Mouse (Mus musculus) regulatory T cell (primary cell): ENCODE data around the gene Fam185a.

ENCODE experiments used
- in situ Hi-C: fragments of 300-600 bp; cut with MboI, MseI; formaldehyde crosslinking; loops from one replicate; pipeline ENCODE4 v1.15.1; 2025; ENCODE audit warnings: high pct_unique_total_duplicates

Fam185a gene

DNA sequence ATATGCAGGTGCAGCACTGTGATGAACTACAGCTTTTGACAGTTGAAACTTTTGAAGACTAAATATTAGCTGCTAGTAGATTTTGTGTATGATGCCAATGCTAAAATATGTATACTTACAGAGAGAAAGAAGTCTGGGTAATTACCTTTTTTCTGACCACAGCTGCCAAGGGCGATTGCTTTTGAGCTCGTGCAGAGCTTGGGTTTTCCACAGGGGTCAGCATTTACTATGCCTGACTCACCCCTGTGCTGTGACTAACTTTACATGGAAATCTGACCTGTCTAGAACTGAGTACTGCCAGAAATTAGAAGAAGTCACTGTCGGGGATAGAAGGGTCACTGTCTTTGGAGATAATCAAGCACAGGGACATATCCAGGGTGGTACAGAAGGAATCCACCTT is 67.5 kb downstream of the Fam185a start:
- in situ Hi-C loops: no loop called here

DNA sequence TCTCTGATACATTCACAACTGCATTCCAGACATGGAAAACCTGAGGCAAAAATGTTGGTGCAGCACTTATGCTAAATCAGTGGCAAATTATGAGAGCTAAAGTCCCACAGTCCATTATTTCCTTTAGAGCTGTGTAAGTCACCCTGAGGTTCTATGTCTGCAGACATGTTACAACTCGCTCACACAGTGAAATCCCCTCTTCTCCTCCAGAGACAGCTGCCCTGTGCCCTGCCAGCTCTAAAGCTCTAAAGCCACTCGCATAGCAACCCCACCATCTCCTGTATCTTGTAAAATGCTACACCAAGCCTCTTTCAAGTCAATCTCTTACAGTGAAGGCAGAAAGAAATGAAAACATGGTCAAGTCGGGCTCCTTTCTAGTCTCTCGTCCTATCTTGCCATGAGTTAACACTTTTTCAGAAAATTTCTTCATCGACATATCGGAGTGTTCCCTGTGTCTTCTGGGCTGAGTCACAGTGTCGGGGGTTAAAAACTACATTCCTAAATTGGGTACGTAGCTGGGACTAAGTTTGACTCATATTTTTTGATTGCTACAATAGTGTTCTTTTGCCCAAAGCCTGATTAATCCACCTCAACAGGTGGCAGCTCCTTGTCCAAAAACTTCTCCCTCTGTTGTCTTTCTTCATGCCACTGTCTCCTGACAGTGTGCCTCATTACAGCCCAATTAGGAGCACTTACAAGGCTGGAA is 68.7 kb downstream of the Fam185a start:
- in situ Hi-C loops: no loop called here

DNA sequence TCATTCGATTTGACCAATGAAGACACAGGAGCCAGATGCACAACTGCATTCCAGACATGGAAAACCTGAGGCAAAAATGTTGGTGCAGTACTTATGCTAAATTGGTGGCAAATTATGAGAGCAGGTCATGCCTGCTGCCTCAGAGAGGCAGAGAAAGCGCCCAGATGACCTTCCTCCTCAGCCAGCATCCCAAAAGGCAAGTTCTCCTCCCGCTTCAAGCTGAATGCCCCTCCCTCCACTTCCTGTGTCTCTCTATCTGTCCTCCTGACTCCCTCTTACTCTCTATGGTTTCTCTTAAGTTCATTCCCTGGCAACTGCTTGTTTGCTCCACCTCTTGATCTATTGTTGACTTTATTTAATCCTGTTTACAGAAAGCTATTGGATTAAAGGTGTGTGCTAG is 70.0 kb downstream of the Fam185a start:
- in situ Hi-C loops: no loop called here

- in situ Hi-C loops: no loop called here
Measured at GRCm38 (mm10) chr5:21496321-21496720, 71.6 kb downstream of the Fam185a start.

- in situ Hi-C loops: no loop called here
Measured at GRCm38 (mm10) chr5:21496881-21497280, 72.1 kb downstream of the Fam185a start.

DNA sequence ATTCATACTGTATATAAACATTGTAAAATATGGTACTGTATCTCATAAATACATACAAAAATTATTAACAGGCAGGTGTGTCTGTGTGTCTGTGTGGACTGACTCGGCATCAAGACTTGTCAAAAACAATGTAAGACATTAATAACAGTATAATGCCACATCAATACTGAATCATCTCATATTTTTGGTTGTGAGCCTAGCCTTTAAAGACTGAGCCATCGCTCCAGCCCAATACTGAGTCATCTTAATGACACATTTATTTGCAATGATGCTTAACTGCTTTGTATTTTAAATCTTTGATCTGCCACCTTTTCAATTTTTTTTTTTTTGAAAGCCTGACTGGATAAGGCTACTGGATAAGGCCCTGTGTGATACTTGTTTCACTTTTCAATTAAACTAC is 73.7 kb downstream of the Fam185a start:
- in situ Hi-C loops: no loop called here

GRCm38 (mm10) chr5:21498925-21499324 is 74.2 kb downstream of the Fam185a start:
- in situ Hi-C loops: no loop called here

DNA sequence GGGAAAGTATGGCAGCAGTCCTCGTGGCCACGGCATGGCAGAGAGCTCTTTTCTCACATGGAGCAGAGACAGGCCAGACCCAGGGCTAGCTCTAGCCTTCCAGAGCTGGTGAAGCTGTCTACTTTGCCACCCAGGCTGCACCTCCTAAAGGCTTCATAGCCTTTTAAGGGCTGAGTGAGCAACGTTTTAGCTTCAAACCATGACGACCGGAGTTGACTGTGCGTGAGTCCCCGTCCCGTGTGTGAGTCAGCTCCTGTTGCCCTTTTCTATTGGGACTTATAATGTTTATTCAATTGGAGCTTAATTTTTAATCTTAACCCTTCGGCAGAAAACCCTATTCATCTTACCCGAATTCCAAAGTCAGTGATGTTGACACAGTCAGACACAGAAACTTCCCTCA is 75.4 kb downstream of the Fam185a start:
- in situ Hi-C loops: no loop called here

DNA sequence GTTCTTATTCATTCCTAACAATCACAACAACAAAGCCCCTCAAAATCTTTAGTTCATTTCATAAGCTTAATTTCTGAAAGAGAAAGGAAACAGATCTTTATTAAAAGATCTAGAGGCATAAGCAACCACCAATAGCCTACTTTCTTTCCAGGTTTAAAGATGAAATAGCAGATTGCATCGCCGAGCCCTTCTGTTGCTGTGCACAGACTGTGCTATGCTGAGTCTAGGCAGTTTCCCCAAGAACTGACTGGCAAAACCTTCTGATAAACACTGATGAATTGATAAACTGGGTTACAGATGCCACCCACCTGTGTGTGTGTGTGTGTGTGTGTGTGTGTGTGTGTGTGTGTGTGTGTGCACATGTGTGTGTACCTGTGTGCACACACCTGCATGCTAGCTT is 76.2 kb downstream of the Fam185a start:
- in situ Hi-C loops: no loop called here

DNA sequence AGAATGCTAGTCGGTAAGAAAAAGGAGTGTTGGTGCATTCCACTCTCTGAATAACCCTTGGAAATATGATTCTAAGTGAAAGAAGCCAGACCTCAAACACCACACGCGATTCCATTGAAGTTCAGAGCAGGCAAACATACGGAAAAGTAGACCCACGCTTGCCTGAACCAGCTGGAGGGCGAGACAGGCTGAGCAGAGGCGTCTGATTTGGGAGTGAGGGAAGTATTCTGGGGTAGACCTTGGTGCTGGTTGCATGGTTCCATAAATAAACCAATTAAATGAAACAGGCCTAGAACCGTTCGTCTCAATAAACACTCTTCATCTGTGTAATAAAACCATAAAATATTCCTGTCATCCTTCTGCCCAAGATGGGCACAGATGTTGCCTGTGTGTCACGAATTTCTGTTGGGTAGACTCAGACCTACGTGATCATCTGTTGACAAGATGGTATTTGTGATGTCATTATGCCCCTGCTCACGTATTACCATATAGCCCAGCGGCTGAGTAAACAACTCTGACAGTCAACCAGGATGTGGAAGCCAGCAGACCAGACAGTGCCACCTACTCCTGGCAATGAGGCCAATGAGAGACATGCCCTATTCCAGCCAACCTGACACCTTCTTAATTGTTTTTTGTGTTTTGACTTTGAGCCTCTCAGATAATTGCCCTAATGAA is 78.3 kb downstream of the Fam185a start:
- in situ Hi-C loops: no loop called here

- in situ Hi-C loops: no loop called here
Measured at GRCm38 (mm10) chr5:21505159-21505558, 80.4 kb downstream of the Fam185a start.

GRCm38 (mm10) chr5:21506887-21507286 is 82.1 kb downstream of the Fam185a start:
- in situ Hi-C loops: no loop called here

- in situ Hi-C loops: no loop called here
Measured at GRCm38 (mm10) chr5:21509801-21510200, 85.0 kb downstream of the Fam185a start.

DNA sequence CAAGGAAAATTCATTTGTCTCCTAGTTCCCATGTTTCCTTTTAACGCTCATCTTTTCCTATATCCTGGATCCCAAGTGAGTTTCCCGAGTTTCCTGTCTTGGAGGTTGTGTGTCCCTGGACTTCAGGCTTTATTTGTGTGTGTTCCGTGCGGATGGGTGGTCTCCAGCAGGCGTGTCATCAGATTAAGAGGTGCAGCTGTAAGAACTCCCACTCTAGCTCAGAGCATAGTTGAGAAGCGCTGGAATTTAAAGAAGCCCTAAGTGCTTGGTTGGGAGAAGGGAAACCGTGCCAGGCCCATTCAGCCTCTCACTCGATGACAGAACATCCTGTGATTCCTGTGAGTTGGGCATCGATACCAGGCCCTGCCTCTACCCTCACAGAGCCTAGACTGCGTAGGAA is 88.6 kb downstream of the Fam185a start:
- in situ Hi-C loops: no loop called here

GRCm38 (mm10) chr5:21517562-21517961 is 92.8 kb downstream of the Fam185a start:
- in situ Hi-C loops: no loop called here

- in situ Hi-C loops: no loop called here
Measured at GRCm38 (mm10) chr5:21518207-21518606, 93.4 kb downstream of the Fam185a start.

DNA sequence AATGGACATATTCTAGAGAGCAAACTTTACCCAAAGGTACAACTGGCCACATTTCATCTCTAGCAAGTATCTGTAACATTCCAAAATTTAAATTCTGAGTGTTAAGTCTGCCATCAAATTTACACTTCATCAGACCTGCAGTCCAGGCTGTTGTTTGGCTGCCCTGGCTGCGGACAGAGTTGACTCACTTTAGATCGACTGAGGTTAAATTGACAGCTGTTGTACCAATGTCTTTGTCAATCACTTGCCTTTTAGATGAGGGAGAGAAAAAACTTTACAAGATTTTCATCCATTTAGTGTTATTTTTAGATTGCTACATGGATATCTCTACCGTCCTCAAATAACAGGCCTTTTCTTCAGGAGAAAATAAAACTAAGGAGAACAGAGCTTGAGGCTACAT is 94.4 kb downstream of the Fam185a start:
- in situ Hi-C loops: no loop called here

DNA sequence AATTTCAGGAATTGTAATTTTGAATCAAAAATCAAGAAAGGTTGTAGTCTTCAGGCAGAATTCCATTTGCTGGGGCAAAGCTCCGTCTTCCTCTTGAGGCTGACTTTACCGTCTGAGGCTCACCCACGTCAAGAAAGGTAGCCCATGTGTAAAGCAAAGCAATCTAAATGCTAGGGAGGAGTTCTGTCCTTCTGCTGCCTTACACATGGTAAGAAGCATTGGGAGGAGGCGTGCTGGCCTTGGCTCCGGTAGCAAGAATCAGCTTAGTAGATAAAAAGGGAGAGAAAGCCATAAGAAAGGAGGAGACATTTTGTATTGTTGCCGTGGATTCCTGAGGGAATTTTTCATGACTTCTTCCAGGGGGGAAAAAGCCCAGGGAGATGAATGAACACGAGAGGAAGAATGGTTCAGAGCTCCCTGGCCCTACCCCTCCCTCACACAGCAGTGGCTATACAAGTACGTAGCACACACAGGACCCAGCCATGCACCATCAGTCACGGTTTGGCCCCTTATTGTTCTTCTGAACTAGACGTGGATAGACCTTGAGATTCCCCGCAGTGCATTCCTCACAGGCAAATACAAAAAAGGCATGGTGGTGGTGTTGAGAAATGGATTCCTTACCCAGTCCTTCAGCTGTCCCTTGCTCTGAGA is 102.2 kb downstream of the Fam185a start:
- in situ Hi-C loops: no loop called here

GRCm38 (mm10) chr5:21527488-21527911 is 102.7 kb downstream of the Fam185a start:
- in situ Hi-C loops: no loop called here

GRCm38 (mm10) chr5:21528068-21528842 is 103.5 kb downstream of the Fam185a start:
- in situ Hi-C loops: no loop called here

- in situ Hi-C loops: no loop called here
Measured at GRCm38 (mm10) chr5:21529110-21529720, 104.5 kb downstream of the Fam185a start.
